Mouse (Mus musculus): Measurements from ENCODE around the gene Alkbh5.
A peak's percentile ranks its signal among the peaks of the same experiment; 100 is the strongest.

The Alkbh5 gene

DNA sequence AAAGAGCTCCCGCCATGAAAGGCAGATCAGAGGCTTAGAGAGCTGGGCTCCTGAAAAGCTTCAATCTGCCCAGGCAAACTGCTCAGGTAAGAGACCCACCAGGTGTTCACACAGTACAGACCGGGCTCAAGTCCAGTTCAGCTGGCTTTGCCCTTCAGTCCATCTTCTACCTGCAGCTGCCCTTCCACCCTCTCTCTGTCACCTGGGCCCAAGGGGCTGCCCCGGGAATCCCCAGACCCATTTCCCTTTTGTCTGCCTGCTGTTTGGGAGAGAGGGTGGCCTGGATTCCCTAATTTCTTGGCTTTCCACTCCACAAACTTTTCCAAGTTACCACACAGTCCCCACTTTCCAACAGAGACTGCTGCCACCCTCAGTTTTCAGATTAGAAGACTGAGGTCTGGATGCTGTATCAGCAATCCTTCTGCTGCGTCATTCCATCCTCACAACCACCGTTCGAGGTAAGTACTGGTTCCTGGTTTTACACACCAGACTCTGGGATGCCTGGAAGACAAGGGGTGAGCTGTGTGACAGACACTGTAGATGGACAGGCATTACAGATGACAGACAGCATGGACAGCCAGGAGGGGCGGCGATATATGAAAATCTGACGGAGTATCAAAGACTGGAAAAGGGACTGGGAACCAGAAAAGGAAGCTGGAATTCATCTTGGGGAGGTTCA lies at the start of gene Alkbh5:
Gene Alkbh5, plus strand, starts transcription at position 202 of the 679 bp plus-strand sequence.
- peak; percentile 42 for DNase-seq (ENCODE audit: low read depth)

DNA sequence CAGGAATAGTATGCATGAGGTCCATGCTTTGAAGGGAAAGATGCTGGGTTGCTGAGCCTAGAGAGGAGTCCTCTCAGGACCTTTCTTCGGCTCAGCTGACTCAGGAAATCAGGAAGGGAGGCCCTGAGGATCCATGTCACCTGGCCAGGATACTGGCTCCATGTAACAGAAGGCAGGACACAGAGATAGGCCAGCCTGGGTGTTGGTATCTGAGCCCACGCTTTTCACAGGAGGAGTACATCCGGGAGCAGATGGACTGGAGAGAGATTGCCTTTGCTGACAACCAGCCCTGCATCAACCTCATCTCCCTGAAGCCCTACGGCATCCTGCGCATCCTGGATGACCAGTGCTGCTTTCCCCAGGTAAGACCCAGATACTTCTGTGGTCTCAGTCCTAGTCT lies 43.5 kb upstream of the Alkbh5 start:
- DNase-seq (ENCODE audit: low read depth) = no peak

DNA sequence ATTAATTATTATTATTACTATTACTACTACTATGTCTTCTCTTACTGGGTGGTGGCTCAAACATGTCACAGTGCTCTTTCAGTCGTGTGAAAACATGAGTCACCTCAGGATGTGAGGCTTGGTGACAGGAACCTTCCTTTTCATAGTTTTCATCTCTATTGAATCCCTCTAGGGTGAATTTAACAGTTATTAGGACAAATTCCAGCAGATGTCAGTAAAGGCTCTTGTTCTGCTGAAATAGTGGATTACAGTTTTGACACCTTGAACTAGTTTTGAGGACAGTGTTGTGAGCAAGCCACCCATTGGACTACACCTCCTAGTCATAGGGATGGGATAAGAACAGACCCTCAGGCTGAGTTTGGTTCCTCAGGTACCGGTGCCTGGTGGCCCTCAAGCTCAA lies 40.5 kb upstream of the Alkbh5 start:
- no peak for DNase-seq (ENCODE audit: low read depth)

DNA sequence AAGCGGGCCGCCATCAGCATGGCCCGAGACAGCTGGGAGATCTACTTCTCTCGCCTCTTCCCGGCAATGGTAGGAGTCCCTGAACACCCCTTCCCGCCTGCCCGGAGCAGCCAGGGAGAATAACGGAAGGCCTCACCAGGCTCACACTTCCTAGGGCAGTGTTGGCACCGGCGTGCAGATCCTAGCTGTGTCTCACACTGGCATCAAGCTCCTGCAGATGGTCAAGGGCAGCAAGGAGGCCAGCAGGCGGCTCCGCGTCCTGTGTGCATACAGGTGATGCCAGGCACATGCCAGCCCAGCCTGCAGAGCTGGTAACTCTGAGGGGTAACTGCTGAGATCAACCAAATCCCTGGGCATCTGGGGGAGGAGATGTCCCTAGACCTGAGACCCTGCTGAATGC lies 28.9 kb upstream of the Alkbh5 start:
- DNase-seq (ENCODE audit: low read depth) = no peak

DNA sequence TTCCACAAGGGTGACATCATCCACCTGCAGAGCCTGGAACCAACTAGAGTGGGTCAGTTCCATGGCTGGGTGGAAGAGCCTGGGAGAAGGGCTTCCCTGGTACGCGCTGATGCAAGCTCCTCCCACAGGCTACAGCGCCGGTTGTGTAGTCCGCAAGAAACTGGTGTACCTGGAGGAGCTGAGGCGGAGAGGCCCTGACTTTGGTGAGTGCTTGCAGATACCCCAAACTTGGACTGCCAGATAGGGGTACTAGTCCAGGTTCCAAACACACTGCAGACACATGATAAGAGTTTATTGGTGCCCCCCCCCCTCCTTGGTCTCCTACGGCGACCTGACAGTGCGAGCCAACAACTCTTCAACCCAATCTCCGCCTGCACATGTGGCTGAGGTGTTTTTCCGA lies 27.2 kb upstream of the Alkbh5 start:
- DNase-seq (ENCODE audit: low read depth) = no peak

DNA sequence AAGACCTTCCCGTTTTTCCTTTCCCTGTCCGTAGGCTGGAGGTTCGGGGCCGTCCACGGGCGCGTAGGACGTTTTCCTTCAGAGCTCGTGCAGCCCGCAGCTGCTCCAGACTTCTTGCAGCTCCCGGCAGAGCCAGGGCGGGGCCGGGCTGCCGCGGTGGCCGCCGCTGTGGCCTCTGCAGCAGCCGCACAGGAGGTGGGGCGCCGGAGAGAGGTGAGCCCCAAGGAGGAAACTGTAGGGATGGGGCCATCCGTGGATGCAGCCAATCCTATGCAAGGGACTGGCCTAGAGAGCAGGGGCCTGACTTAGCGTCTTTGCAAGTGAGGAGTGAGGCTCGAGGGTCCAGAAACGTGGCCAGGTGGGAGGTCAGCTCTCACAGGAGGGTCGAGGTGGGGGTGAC lies 26.7 kb upstream of the Alkbh5 start:
- DNase-seq (ENCODE audit: low read depth) = no peak

DNA sequence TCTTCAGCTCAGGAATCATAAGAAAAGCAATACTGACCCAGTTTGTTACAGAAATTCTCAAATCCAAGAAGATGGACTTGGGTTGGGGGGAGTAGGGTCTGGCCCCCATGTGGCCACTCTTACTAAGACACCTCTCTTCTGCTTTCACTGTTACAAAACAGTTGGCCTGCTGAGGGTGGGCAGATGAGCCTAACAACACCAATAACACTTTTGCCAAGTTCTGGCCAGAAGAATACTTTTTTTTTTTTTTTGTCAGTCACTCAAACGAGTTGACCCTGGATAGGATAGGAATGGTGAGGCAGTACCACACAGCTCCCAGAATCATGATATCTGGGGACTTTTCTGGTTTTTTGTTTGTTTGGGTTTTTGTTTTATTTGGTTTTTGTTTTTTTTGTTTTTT lies 24.3 kb upstream of the Alkbh5 start:
- DNase-seq (ENCODE audit: low read depth) = no peak

DNA sequence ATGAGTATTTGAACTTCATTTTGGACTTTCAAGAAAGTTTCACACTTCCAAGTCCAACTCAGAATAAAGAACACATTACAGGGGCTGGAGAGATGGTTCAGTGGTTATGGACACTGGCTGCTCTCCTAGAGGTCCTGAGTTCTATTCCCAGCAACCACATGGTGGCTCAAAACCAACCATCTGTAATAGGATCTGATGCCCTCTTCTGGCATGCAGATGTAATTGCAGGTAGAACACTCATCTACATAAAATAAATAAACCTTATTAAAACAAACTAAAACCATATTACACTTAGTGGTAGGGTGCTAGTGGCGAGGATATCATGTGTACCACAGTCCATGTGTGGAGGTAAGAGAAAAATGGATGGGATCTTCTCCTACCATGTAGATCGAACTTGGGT lies 23.7 kb upstream of the Alkbh5 start:
- DNase-seq (ENCODE audit: low read depth) = peak; percentile 34

DNA sequence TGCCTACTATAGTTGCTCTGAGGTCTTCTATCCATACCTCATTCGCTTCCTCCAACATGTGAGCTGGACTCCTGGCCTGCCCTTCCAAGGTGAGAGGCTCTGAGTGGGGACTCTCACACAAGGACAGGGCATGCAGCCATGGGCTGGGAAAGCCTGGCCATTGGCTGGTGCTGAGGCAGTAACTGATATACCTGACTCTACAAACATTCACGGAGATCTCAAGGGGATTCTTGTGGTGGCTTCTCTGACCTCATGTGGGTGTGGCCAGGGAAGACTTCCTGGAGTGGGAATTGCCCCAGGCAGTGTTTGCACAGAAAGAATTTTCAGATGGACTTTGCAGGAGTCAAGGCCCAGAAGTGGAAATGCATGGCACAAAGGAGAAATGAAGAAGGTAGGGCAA lies 21.2 kb upstream of the Alkbh5 start:
- no peak for DNase-seq (ENCODE audit: low read depth)

DNA sequence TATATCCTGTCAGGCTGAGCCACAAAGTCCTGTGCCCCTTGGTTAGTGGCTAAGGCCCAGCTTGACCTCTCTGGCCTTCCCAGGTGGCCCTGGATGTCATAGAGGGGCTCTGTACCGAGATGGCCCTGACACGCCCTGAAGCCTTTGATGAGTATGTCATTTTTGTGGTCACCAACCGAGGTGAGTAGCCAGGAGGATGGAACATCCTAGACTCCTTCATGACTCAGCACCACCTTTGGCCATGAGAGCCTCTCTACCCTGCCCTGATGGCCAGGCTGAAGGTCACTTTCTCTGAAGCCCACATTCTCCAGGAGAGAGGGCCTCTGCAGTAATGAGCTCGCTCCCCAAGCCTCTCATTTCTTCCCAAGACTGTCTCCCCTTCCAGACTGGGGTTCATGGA lies 17.9 kb upstream of the Alkbh5 start:
- no peak for DNase-seq (ENCODE audit: low read depth)

DNA sequence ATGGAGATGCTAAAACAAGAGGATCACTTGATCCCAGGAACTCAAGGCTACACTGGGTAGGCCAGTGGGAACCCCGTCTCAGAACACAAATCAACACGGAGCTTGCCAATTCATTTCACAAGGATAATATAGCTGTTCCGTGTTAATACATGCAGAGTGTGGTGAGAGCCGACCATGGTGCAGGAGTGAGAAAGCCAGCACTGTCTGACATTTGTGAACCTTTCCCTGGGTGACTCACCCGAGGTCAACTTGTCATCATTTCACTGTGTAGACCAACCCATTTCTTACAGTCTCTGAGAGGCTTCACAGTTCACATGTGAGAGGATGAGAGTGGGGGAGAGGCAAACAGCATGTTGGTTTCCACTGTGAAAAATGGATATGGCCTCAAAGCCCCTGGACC lies 14.2 kb upstream of the Alkbh5 start:
- no peak for DNase-seq (ENCODE audit: low read depth)

DNA sequence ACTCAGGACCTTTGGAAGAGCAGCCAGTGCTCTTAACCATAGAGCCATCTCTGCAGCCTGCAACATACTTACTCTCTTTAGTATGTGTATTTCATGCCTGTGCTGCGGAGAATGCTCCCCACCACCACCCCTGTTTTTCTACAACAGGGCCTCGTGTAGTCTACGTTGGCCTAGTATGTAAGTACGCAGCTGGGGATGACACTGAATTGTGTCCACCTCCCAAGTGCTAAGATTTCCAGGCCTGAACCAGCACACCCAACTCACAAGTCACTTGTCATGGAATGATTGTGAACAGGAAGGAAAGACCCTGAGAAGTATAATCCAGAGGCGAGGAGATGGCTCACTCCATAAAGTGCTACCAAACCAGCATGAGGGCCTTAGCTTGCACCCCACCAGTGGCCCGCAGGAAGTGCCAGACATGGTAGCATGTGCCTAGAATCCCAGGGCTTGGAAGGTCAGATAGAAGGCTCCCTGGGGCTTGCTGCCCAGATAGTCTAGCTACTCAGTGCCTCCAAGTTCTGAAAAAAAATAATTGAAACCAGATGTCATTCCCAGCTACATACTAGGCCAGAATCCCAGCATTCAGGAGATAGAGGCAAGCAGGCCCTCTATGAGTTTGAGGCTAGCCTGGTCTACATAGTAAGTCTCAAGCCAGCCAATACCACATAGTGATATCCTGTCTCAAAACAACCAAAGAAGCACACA lies 13.4 kb upstream of the Alkbh5 start:
- no peak for DNase-seq (ENCODE audit: low read depth)

DNA sequence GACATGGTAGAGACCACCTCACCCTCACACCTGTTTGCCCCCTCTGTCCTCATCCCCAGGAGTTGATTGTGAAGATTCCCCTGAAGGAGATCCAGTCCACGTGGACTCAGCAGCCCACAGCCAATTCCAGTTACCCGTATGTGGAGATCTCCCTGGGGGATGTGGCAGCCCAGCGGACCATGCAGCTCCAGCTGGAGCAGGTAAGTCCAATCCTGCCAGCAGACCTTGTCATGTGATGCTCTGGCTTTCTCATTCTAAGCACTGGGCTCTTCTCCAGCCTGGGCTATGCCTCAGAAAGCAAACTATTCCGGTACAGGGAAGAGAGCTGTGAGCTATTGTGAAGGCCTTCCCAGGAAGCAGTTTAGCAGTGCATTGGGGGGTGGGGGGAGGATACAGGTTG lies 9.7 kb upstream of the Alkbh5 start:
- no peak for DNase-seq (ENCODE audit: low read depth)

DNA sequence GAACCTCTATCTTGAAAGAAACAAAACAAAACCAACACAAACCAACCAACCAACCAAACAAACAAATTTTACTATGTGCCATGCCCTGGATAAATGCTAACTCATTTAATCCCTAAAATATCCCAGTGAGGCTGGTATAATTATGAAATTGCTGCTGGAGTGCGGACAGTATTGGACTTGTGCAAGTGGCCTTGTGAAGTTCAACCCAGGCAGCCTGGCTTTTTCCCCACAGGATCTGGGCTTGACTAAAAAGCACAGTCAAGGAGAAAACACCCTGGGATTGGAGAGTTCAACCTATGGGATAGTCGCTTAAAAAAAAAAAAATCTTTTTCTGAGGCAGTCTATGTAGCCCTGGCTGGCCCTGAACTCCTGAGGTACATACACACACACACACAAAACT lies 505 bp upstream of the Alkbh5 start:
- peak; percentile 16 for DNase-seq (ENCODE audit: low read depth)

DNA sequence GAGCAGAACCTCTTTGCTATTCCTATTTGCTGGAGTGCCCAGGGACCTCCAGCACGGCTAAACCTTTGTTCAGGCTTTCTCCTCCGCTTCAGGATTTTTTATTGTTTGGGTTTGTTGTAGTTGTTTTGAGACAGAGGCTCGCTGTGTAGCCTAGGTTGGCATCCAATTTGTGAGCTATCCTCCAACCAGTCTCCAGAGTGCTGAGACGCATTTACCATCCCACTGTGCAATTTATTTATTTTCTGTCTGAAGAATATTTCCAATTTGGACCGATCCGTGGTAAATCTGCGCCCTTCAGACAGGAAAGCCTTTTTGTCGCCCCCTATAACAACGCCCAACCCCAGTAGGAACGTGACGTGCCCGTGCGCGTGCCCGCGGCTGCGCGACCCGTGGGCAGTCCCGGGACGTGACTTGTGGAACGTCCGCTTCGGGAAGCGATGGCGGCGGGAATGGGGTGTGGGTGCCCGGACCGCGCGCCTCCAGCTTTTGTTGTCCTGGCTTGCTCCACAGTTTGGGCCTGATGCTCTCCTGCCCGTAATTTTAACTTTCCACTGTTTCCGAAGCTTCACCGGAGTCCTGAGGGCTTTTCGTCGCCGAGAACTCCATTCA lies 782 bp downstream of the Alkbh5 start:
- DNase-seq (ENCODE audit: low read depth) = no peak

DNA sequence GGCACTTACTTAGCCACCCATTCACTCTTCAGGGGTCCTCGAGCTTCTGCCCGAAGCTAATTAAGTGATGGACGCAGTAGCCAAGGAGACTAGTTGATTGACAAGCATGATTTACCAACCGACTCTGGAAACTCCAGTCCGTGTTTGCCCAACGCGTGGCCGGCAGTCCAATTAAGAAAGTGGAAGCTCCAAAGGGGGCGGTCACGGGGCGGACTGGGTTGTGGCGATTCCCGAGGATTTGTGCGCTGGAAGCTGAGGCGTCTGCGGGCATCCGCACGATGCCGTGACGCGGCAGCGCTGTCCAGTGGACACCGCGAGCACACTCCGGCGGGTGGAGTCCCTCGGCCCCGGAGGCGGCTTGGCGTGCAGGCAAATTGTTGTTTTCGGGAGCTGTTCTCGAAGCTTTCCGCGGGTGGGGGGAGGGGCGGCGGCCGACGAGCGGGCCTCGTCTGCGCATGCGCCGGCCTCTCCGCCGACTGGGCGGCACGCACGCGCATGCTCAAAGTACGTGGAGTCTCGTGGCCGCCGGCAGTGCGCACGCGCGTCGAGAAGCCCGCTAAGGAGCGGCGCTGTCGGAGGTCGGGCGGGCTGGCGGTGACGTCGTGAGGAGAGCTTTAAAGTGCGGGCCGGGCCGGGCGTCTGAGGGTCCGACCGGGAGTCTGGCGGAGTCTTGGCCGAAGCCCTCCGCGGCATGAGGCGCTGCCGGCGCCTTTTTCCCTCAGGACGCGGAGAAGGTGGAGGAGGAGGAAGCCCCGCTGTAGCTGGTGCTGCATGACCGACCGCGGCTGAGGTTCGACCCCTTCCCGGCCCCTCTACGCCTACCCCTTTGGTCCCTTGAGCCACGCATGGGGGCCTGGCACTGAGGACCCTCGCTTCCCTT lies 1.5 kb downstream of the Alkbh5 start:
- DNase-seq (ENCODE audit: low read depth) = peak; percentile 96

DNA sequence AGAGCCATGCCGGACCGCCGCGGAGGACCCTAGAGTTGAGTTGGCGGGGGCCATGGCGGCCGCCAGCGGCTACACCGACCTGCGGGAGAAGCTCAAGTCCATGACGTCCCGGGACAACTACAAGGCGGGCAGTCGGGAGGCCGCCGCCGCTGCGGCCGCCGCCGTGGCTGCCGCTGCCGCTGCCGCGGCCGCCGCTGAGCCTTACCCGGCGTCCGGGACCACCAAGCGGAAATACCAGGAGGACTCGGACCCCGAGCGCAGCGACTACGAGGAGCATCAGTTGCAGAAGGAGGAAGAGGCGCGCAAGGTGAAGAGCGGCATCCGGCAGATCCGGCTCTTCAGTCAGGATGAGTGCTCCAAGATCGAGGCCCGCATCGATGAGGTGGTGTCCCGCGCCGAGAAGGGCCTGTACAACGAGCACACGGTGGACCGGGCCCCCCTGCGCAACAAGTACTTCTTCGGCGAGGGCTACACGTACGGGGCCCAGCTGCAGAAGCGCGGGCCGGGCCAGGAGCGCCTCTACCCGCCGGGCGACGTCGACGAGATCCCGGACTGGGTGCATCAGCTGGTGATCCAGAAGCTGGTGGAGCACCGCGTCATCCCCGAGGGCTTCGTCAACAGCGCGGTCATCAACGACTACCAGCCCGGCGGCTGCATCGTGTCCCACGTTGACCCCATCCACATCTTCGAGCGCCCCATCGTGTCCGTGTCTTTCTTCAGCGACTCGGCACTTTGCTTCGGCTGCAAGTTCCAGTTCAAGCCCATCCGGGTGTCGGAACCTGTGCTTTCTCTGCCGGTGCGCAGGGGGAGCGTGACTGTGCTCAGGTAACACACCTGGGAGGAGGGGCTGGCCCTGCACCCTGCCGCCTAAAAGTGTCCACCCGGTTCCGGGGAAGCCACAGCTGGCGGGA lies 2.4 kb downstream of the Alkbh5 start:
- DNase-seq (ENCODE audit: low read depth) = peak; percentile 69

DNA sequence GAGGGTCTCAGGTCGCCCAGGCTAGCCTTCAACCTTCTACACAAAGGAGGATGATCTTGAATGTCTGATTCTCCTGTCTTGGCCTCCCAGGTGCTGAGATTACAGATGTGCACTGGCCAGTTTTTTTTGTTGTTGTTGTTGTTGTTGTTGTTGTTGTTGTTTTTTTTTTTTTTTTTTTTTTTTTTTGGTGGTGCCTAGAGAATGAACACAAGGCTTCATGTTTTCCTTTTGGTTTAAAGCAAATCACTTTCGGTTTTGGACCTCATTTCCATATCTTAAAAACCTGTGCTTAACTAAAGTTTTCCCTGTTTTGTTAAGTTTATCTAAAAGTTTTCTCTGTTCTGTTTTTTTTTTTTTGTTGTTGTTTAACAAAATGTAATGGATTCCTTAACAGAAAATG lies 3.4 kb downstream of the Alkbh5 start:
- peak; percentile 44 for DNase-seq (ENCODE audit: low read depth)

DNA sequence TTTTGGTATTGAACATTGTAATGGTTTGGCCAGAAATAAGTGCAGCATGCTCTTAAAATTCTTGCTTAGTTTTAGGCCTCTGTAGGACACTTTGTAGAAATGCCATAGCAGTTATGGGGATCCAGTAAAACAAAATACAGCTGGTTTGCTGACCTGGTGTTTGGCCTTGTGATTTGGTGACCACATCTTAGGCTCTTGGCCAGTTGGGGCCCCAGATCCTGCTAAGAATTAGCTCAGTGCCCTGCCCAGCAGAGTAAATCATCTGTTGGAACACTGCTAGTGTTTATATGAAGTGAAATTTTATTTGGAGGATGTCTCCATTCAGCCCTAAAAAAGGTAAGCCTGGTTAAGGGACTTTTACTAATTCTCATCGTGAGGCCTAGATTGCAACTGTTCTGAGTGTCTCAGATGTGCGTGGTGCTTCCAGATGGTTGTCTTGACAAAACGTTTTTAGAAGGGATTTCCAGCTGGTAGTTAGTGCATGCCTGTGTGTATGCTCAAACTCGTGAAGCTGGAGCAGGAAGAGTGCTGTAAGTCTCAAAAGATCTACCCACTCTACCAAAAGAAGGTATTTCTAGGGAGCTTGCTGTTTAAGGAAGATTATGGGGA lies 3.9 kb downstream of the Alkbh5 start:
- DNase-seq (ENCODE audit: low read depth) = peak; percentile 21

DNA sequence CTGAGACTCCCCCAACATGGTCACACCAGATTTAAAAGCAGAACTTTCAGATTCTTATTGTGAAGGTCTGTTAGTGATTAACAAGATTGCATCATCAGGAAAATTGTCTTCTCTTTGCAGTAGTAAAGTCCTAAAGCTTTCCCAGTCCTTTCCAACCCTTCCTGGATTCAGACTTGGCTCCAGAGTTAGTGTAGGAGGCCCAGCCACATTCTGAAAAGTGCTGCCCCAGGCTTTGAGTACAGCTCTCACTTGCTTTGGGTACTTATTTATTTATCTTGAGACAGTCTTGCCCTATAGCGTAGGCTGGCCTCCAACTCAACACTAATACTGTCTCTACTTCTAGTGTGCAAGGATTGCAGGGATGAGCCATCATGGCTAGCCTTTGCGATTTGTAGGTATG lies 4.6 kb downstream of the Alkbh5 start:
- peak; percentile 10 for DNase-seq (ENCODE audit: low read depth)

DNA sequence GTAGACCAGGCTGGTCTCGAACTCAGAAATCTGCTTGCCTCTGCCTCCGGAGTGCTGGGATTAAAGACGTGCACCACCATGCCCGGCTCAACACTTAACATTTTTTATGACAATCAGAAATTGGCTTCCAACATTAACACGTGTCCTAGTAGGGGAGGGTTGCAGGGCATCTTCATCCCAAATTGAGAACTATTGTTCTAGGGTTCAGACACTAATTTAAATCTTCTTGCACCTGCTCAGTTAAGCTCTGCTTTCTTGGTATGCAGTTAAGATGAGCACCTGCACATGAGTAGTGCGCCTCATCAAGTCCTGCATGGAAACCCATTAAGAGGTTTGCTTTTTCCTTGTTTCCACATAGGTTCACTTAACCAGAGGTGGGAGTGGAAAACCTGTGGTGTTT lies 5.7 kb downstream of the Alkbh5 start:
- no peak for DNase-seq (ENCODE audit: low read depth)
